Mouse (Mus musculus): ENCODE data around the gene Olfr1419. TPM values are rescaled to one million over a fixed set of nuclear protein-coding genes. Genes with fewer than 3 reads are reported as not detected.
"Not testable (repeated sequence)": the region's sequence is repeated elsewhere in the genome, so short reads cannot be mapped to it uniquely, and the experiment has no call there.

The Olfr1419 gene
- not detected in 2 replicates for polyA plus RNA-seq (2016; fragmentation: Nextera tagmentation; extraction: Ambion mirVana)

- no peaks in the 10 kb centered on the region for H3K27me3 ChIP-seq
- no peak within 1 kb of the TSS for H3K9ac ChIP-seq
- H3K4me2 ChIP-seq: no peak within 1 kb of the TSS
- ATAC-seq (ENCODE audit: low FRiP score): no peak
- H3K9me3 ChIP-seq: no peaks in the 10 kb centered on the region
- H3K36me3 ChIP-seq (replicated peaks): no peaks in the 10 kb centered on the region
- no peak within 1 kb of the TSS for H3K27ac ChIP-seq
- no peak within 1 kb of the TSS for H3K4me3 ChIP-seq (replicated peaks)
- no peaks in the 10 kb centered on the region for H3K4me1 ChIP-seq
- WGBS: 59% methylated on average over 1 of the region's 1 CpGs
Observed at GRCm38 (mm10) chr19:11875006-11875405, at the start of gene Olfr1419. Gene Olfr1419 (minus strand): TSS chr19:11875106.

GRCm38 (mm10) chr19:11922515-11922914 is 47.6 kb upstream of the Olfr1419 start:
- not testable (repeated sequence) for H3K4me2 ChIP-seq; H3K27me3 ChIP-seq; H3K27ac ChIP-seq; H3K9me3 ChIP-seq; H3K9ac ChIP-seq; H3K4me1 ChIP-seq; H3K4me3 ChIP-seq (replicated peaks); ATAC-seq (ENCODE audit: low FRiP score)
- 95% methylated on average over 2 of the region's 2 CpGs for WGBS
- peaks cover 60% of the 10 kb centered on the region for H3K36me3 ChIP-seq (replicated peaks)

GRCm38 (mm10) chr19:11922068-11922467 is 47.2 kb upstream of the Olfr1419 start:
- H3K27ac ChIP-seq: no peak overlapping the region
- no peak overlapping the region for H3K4me3 ChIP-seq (replicated peaks)
- H3K9ac ChIP-seq: no peak overlapping the region
- H3K9me3 ChIP-seq: no peaks in the 10 kb centered on the region
- ATAC-seq (ENCODE audit: low FRiP score): no peak
- H3K27me3 ChIP-seq: no peaks in the 10 kb centered on the region
- H3K36me3 ChIP-seq (replicated peaks): peaks cover 59% of the 10 kb centered on the region
- no peak overlapping the region for H3K4me2 ChIP-seq
- 95% methylated on average over 1 of the region's 1 CpGs for WGBS
- H3K4me1 ChIP-seq: no peaks in the 10 kb centered on the region

GRCm38 (mm10) chr19:11915804-11916203 is 40.9 kb upstream of the Olfr1419 start:
- WGBS: 27% methylated on average over 2 of the region's 2 CpGs
- Histone ChIP-seq H3K27ac (no peak overlapping the region), H3K4me1 (peaks cover 31% of the 10 kb centered on the region), H3K4me2 (no peak overlapping the region), H3K9me3 (no peaks in the 10 kb centered on the region), H3K9ac (no peak overlapping the region), H3K27me3 (no peaks in the 10 kb centered on the region), H3K4me3 (replicated peaks) (no peak overlapping the region), H3K36me3 (replicated peaks) (peaks cover 25% of the 10 kb centered on the region)
- no peak for ATAC-seq (ENCODE audit: low FRiP score)

GRCm38 (mm10) chr19:11912533-11913121 is 37.7 kb upstream of the Olfr1419 start:
- Histone ChIP-seq H3K4me2 (peak overlapping the region; percentile 72), H3K27me3 (no peaks in the 10 kb centered on the region), H3K9ac (peak overlapping the region; percentile 88), H3K9me3 (no peaks in the 10 kb centered on the region), H3K36me3 (replicated peaks) (peaks cover 15% of the 10 kb centered on the region), H3K27ac (peak overlapping the region; percentile 92), H3K4me1 (peaks cover 31% of the 10 kb centered on the region), H3K4me3 (replicated peaks) (peak overlapping the region; percentile 88)
- peak; percentile 83 for ATAC-seq (ENCODE audit: low FRiP score)
- 0% methylated on average over 37 of the region's 54 CpGs for WGBS

- H3K4me1 ChIP-seq: peaks cover 31% of the 10 kb centered on the region
- peak within 1 kb of the TSS; percentile 88 for H3K4me3 ChIP-seq (replicated peaks)
- no peaks in the 10 kb centered on the region for H3K9me3 ChIP-seq
- H3K9ac ChIP-seq: peak within 1 kb of the TSS; percentile 88
- H3K4me2 ChIP-seq: peak within 1 kb of the TSS; percentile 72
- peaks cover 11% of the 10 kb centered on the region for H3K36me3 ChIP-seq (replicated peaks)
- no peaks in the 10 kb centered on the region for H3K27me3 ChIP-seq
- H3K27ac ChIP-seq: peak within 1 kb of the TSS; percentile 92
- WGBS: under 1% methylated on average over 50 of the region's 53 CpGs
- ATAC-seq (ENCODE audit: low FRiP score): peak; percentile 96
Observed at GRCm38 (mm10) chr19:11912037-11912532, 37.2 kb upstream of the Olfr1419 start, which contains the start of gene Patl1. Gene Patl1 (plus strand): TSS chr19:11912399.

GRCm38 (mm10) chr19:11911603-11912002 is 36.7 kb upstream of the Olfr1419 start:
- peaks cover 10% of the 10 kb centered on the region for H3K36me3 ChIP-seq (replicated peaks)
- H3K9ac ChIP-seq: peak overlapping the region; percentile 65
- 6% methylated on average over 17 of the region's 17 CpGs for WGBS
- H3K4me3 ChIP-seq (replicated peaks): peak overlapping the region; percentile 88
- H3K27me3 ChIP-seq: no peaks in the 10 kb centered on the region
- H3K27ac ChIP-seq: peak overlapping the region; percentile 92
- no peaks in the 10 kb centered on the region for H3K9me3 ChIP-seq
- ATAC-seq (ENCODE audit: low FRiP score): peak; percentile 39; the same call in 1 of the 2 replicates
- H3K4me1 ChIP-seq: peaks cover 31% of the 10 kb centered on the region
- H3K4me2 ChIP-seq: peak overlapping the region; percentile 72

- H3K4me2 ChIP-seq: peak overlapping the region; percentile 72; the same call in 1 of the 2 replicates
- H3K36me3 ChIP-seq (replicated peaks): peaks cover 10% of the 10 kb centered on the region
- WGBS: 89% methylated on average over 5 of the region's 5 CpGs
- no peaks in the 10 kb centered on the region for H3K9me3 ChIP-seq
- no peak overlapping the region for H3K27ac ChIP-seq
- peaks cover 26% of the 10 kb centered on the region for H3K4me1 ChIP-seq
- H3K9ac ChIP-seq: peak overlapping the region; percentile 65; the same call in 1 of the 2 replicates
- peak overlapping the region; percentile 88; the same call in 1 of the 2 replicates for H3K4me3 ChIP-seq (replicated peaks)
- H3K27me3 ChIP-seq: no peaks in the 10 kb centered on the region
- ATAC-seq (ENCODE audit: low FRiP score): no peak
Observed at GRCm38 (mm10) chr19:11911021-11911420, 36.1 kb upstream of the Olfr1419 start.

GRCm38 (mm10) chr19:11886265-11886664 is 11.4 kb upstream of the Olfr1419 start, which contains the start of gene Olfr1420:
Gene Olfr1420 (plus strand): TSS chr19:11886565.
- Histone ChIP-seq H3K4me3 (replicated peaks) (no peak within 1 kb of the TSS), H3K4me2 (no peak within 1 kb of the TSS)
- 63% methylated on average over 1 of the region's 1 CpGs for WGBS

GRCm38 (mm10) chr19:11878404-11878803 is 3.5 kb upstream of the Olfr1419 start:
- not testable (repeated sequence) for H3K9ac ChIP-seq; ATAC-seq (ENCODE audit: low FRiP score); H3K4me1 ChIP-seq; H3K27me3 ChIP-seq; H3K4me3 ChIP-seq (replicated peaks); H3K36me3 ChIP-seq (replicated peaks); H3K9me3 ChIP-seq; H3K27ac ChIP-seq; H3K4me2 ChIP-seq
- WGBS: 70% methylated on average over 22 of the region's 22 CpGs

More at GRCm38 (mm10) chr19:11886265-11886664, 11.4 kb upstream of the Olfr1419 start, which contains the start of gene Olfr1420:
- Histone ChIP-seq H3K27ac (no peak within 1 kb of the TSS), H3K9ac (no peak within 1 kb of the TSS), H3K27me3 (no peaks in the 10 kb centered on the region), H3K4me1 (no peaks in the 10 kb centered on the region), H3K36me3 (replicated peaks) (no peaks in the 10 kb centered on the region), H3K9me3 (no peaks in the 10 kb centered on the region)
- ATAC-seq (ENCODE audit: low FRiP score): no peak

- ATAC-seq (ENCODE audit: low FRiP score): no peak
- Histone ChIP-seq H3K27ac (no peak overlapping the region), H3K27me3 (no peaks in the 10 kb centered on the region), H3K36me3 (replicated peaks) (no peaks in the 10 kb centered on the region), H3K4me3 (replicated peaks) (no peak overlapping the region), H3K4me1 (no peaks in the 10 kb centered on the region), H3K9me3 (no peaks in the 10 kb centered on the region), H3K9ac (no peak overlapping the region), H3K4me2 (no peak overlapping the region)
- WGBS: 78% methylated on average over 2 of the region's 2 CpGs
Observed at GRCm38 (mm10) chr19:11867837-11868236, 7.1 kb downstream of the Olfr1419 start.

- H3K9ac ChIP-seq: no peak within 1 kb of the TSS
- H3K4me1 ChIP-seq: no peaks in the 10 kb centered on the region
- H3K36me3 ChIP-seq (replicated peaks): no peaks in the 10 kb centered on the region
- H3K4me2 ChIP-seq: no peak within 1 kb of the TSS
- H3K27me3 ChIP-seq: no peaks in the 10 kb centered on the region
- no peak within 1 kb of the TSS for H3K27ac ChIP-seq
- no peaks in the 10 kb centered on the region for H3K9me3 ChIP-seq
- WGBS: 87% methylated on average over 1 of the region's 1 CpGs
- no peak within 1 kb of the TSS for H3K4me3 ChIP-seq (replicated peaks)
- ATAC-seq (ENCODE audit: low FRiP score): no peak
Observed at GRCm38 (mm10) chr19:11860966-11861365, 13.9 kb downstream of the Olfr1419 start, which contains the start of gene Olfr1418. Gene Olfr1418 (minus strand): TSS chr19:11861066.

- ATAC-seq (ENCODE audit: low FRiP score): no peak
- H3K4me3 ChIP-seq (replicated peaks): no peak overlapping the region
- no peaks in the 10 kb centered on the region for H3K9me3 ChIP-seq
- H3K9ac ChIP-seq: no peak overlapping the region
- no peaks in the 10 kb centered on the region for H3K27me3 ChIP-seq
- H3K4me1 ChIP-seq: no peaks in the 10 kb centered on the region
- H3K4me2 ChIP-seq: no peak overlapping the region
- no peak overlapping the region for H3K27ac ChIP-seq
- H3K36me3 ChIP-seq (replicated peaks): no peaks in the 10 kb centered on the region
- 82% methylated on average over 6 of the region's 6 CpGs for WGBS
Observed at GRCm38 (mm10) chr19:11856506-11856905, 18.4 kb downstream of the Olfr1419 start.
